Mouse (Mus musculus) limb, embryonic 14.5 days (tissue): ENCODE measurements around the gene Pipox. TPM values are rescaled to one million over a fixed set of nuclear protein-coding genes. Genes with fewer than 3 reads are reported as not detected.

Source experiments
- ATAC-seq: fragments of 200-750 bp; cut with Nextera tagmentation; 2 replicates; pipeline ENCODE4 v1.8.0; 2017; ENCODE audit warnings: low read depth, moderate number of reproducible peaks, moderate TSS enrichment; ENCODE audit not compliant: low FRiP score
- DNase-seq: peaks from one replicate; pipeline ENCODE4 v3.0.0-alpha.2; 2015; ENCODE audit warnings: low spot score
- H3K27ac ChIP-seq: fragments of 300-500 bp; sonication (generic); replicated peaks from 2 replicates; pipeline ENCODE4 v1.5.1; 2014; ENCODE audit warnings: low read depth, mild to moderate bottlenecking, low read length, moderate library complexity, mixed read lengths
- H3K27me3 ChIP-seq: fragments of 300-500 bp; sonication (generic); 2 replicates; pipeline ENCODE4 v1.6.1; 2014; ENCODE audit warnings: low read length, mixed read lengths; ENCODE audit not compliant: control insufficient read depth, insufficient read depth
- H3K36me3 ChIP-seq: fragments of 300-500 bp; sonication (generic); 2 replicates; pipeline ENCODE4 v1.6.1; 2014; ENCODE audit warnings: mild to moderate bottlenecking, low read length, moderate library complexity, mixed read lengths; ENCODE audit not compliant: control insufficient read depth, insufficient read depth
- H3K4me1 ChIP-seq: fragments of 300-500 bp; sonication (generic); 2 replicates; pipeline ENCODE4 v1.6.1; 2014; ENCODE audit warnings: antibody characterized with exemption, low read length, mixed read lengths; ENCODE audit not compliant: control insufficient read depth, insufficient read depth
- H3K4me2 ChIP-seq: fragments of 300-500 bp; sonication (generic); replicated peaks from 2 replicates; pipeline ENCODE4 v1.6.1; 2014; ENCODE audit warnings: low read depth, mild to moderate bottlenecking, low read length, moderate library complexity; ENCODE audit not compliant: severe bottlenecking
- H3K4me3 ChIP-seq: fragments of 300-500 bp; sonication (generic); replicated peaks from 2 replicates; pipeline ENCODE4 v1.5.1; 2014; ENCODE audit warnings: low read length
- H3K9ac ChIP-seq: fragments of 300-500 bp; sonication (generic); 2 replicates; pipeline ENCODE4 v1.6.1; 2014; ENCODE audit warnings: mild to moderate bottlenecking, low read depth, low read length, moderate library complexity; ENCODE audit not compliant: severe bottlenecking
- H3K9me3 ChIP-seq: fragments of 300-500 bp; sonication (generic); 2 replicates; pipeline ENCODE4 v1.6.1; 2016; ENCODE audit warnings: low read length; ENCODE audit not compliant: control insufficient read depth
- POLR2A ChIP-seq: fragments of 200-500 bp; IDR thresholded peaks from 2 replicates; pipeline ENCODE4 v1.8.0; 2012; ENCODE audit warnings: inconsistent platforms, mild to moderate bottlenecking, moderate library complexity, borderline replicate concordance; ENCODE audit not compliant: insufficient read depth, insufficient read length; ENCODE audit errors: extremely low read depth
- WGBS: fragments of 180-500 bp; shearing (Covaris S2); extraction: QIAGEN DNeasy Blood & Tissue Kit; methylation state at CpG from one replicate; pipeline ENCODE4 v1.1.7; 2014; 5-methylcytosine and 5-hydroxymethylcytosine counted together
- polyA plus RNA-seq, 2 experiments: library from polyadenylated mRNA; depleted of rRNA in 1 of 2; stranded (reverse) in 1 of 2; unstranded in 1 of 2; fragments of >200 nt; fragmentation: Nextera tagmentation in 1 of 2; extraction: Ambion mirVana in 1 of 2; gene quantifications; 2 replicates each; pipeline versions ENCODE4 v1.2.1 to v1.2.3; 2012 to 2014

Pipox gene
- polyA plus RNA-seq, 2 experiments: 0.94 to 1.3 TPM

DNA sequence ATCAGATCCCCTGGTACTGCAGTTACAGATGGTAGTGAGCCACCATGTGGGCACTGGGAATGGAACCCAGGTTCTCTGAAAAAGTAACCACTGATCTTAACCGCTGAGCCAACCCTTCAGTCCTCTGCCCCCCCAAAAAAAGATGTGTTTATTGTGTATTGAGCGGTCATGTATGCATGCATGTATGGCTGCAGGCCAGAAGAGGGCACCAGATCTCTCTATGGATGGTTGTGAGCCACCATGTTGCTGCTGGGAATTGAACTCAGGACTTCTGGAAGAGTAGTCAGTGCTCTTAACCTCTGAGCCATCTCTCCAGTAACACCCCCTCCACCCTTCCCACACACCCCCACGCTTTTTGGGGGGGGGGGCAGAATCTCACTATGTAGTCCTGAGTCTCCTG, 58.8 kb downstream of the Pipox start:
- peaks cover 61% of the 10 kb centered on the region for H3K36me3 ChIP-seq
- H3K9me3 ChIP-seq: no peaks in the 10 kb centered on the region
- DNase-seq: no peak
- no peak overlapping the region for H3K27ac ChIP-seq
- H3K4me3 ChIP-seq: no peak overlapping the region
- ATAC-seq: no peak
- H3K4me1 ChIP-seq: peaks cover 6% of the 10 kb centered on the region; the same call in 1 of the 2 replicates
- TF ChIP-seq POLR2A: no peak
- 82% methylated on average over 3 of the region's 3 CpGs for whole genome bisulfite sequencing
- H3K4me2 ChIP-seq: no peak overlapping the region
- no peaks in the 10 kb centered on the region for H3K27me3 ChIP-seq
- H3K9ac ChIP-seq: no peak overlapping the region

DNA sequence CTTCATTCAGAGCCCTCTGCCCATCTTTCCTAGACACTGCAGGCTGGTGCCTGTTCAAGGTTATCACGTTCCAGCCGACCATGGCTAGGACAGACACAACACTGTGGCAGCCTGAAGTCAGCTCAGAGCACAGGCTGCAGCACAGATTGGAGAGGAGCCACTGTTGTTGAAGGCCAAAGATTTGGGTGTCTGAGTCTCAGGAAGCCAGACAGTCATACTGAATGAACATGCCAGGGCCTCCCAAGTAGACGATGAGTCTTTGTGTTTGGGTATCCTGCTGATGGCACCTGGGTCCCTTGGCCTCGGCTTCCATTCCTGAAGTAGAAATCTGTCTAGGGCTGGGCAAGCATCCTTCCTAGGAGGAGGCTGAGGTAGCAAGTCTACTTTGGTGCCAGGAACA, 61.4 kb downstream of the Pipox start:
- no peak for DNase-seq
- WGBS: 82% methylated on average over 4 of the region's 4 CpGs
- no peak for TF ChIP-seq POLR2A
- Histone ChIP-seq H3K4me3 (no peak overlapping the region), H3K4me1 (peaks cover 6% of the 10 kb centered on the region; the same call in 1 of the 2 replicates), H3K9me3 (no peaks in the 10 kb centered on the region), H3K27ac (no peak overlapping the region), H3K4me2 (no peak overlapping the region), H3K36me3 (peaks cover 80% of the 10 kb centered on the region), H3K9ac (no peak overlapping the region), H3K27me3 (no peaks in the 10 kb centered on the region)
- no peak for ATAC-seq

DNA sequence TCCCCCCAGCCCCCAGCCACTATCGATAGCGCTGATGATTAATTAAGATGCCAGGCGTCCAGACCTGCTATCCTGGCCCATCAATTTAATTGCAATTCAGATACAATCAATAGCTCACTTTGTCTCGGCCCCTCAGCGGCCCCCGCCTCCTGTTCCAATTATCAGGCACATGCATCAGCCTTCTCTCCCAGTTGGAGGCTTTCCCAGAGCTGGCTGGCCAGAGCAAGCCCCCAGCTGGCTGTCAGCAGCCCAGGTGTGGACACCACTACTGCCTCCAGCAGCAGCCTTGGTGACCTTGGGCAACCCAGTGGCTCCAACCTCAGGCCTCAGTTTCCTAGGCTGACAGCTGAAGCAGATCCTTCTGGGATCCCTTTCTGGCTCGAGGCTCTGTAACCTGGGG, 63.0 kb downstream of the Pipox start:
- Histone ChIP-seq H3K4me1 (peaks cover 4% of the 10 kb centered on the region; the same call in 1 of the 2 replicates), H3K9ac (no peak overlapping the region), H3K9me3 (no peaks in the 10 kb centered on the region), H3K27me3 (no peaks in the 10 kb centered on the region), H3K4me2 (no peak overlapping the region), H3K27ac (no peak overlapping the region), H3K36me3 (peaks cover 66% of the 10 kb centered on the region), H3K4me3 (no peak overlapping the region)
- DNase-seq: no peak
- WGBS: 57% methylated on average over 7 of the region's 7 CpGs
- TF ChIP-seq POLR2A: no peak
- ATAC-seq: no peak

Other genes with a start within 250 kb of the Pipox start
- gene Nufip2, start 207.9 kb downstream of the Pipox start, polyA plus RNA-seq (2012; rRNA removed): 19.5 and 21.3 TPM in 2 replicates
- 5.5 and 5.8 TPM in 2 replicates for gene Nufip2, start 207.9 kb downstream of the Pipox start, polyA plus RNA-seq (2014; fragmentation: Nextera tagmentation; extraction: Ambion mirVana)
- not detected in 2 replicates for gene Cryba1, start 168.8 kb downstream of the Pipox start, polyA plus RNA-seq (2012; rRNA removed)
- gene Cryba1, start 168.8 kb downstream of the Pipox start, polyA plus RNA-seq (2014; fragmentation: Nextera tagmentation; extraction: Ambion mirVana): not detected in 2 replicates
- gene Myo18a, start 130.8 kb downstream of the Pipox start, polyA plus RNA-seq (2012; rRNA removed): 42.9 and 47.0 TPM in 2 replicates
- 43.5 and 45.3 TPM in 2 replicates for gene Myo18a, start 130.8 kb downstream of the Pipox start, polyA plus RNA-seq (2014; fragmentation: Nextera tagmentation; extraction: Ambion mirVana)
- gene Gm10277, start 106.3 kb downstream of the Pipox start, polyA plus RNA-seq (2012; rRNA removed): not detected in 2 replicates
- gene Gm10277, start 106.3 kb downstream of the Pipox start, polyA plus RNA-seq (2014; fragmentation: Nextera tagmentation; extraction: Ambion mirVana): 0.75 and 0.89 TPM in 2 replicates
- gene Sez6, start 36.7 kb upstream of the Pipox start, polyA plus RNA-seq (2012; rRNA removed): 1.2 and 1.4 TPM in 2 replicates
- 0.98 and 1.2 TPM in 2 replicates for gene Sez6, start 36.7 kb upstream of the Pipox start, polyA plus RNA-seq (2014; fragmentation: Nextera tagmentation; extraction: Ambion mirVana)
- gene Phf12, start 88.7 kb upstream of the Pipox start, polyA plus RNA-seq (2012; rRNA removed): 81.2 and 85.8 TPM in 2 replicates
- 18.3 and 19.7 TPM in 2 replicates for gene Phf12, start 88.7 kb upstream of the Pipox start, polyA plus RNA-seq (2014; fragmentation: Nextera tagmentation; extraction: Ambion mirVana)
- gene Dhrs13, start 138.2 kb upstream of the Pipox start, polyA plus RNA-seq (2012; rRNA removed): 14.7 and 18.2 TPM in 2 replicates
- gene Dhrs13, start 138.2 kb upstream of the Pipox start, polyA plus RNA-seq (2014; fragmentation: Nextera tagmentation; extraction: Ambion mirVana): 22.4 and 23.6 TPM in 2 replicates
- gene Flot2, start 143.8 kb upstream of the Pipox start, polyA plus RNA-seq (2012; rRNA removed): 68.5 and 81.2 TPM in 2 replicates
- gene Flot2, start 143.8 kb upstream of the Pipox start, polyA plus RNA-seq (2014; fragmentation: Nextera tagmentation; extraction: Ambion mirVana): 49.1 and 53.8 TPM in 2 replicates
- gene Eral1, start 186.3 kb upstream of the Pipox start, polyA plus RNA-seq (2012; rRNA removed): 34.4 and 42.2 TPM in 2 replicates
- 35.8 and 38.4 TPM in 2 replicates for gene Eral1, start 186.3 kb upstream of the Pipox start, polyA plus RNA-seq (2014; fragmentation: Nextera tagmentation; extraction: Ambion mirVana)
- gene Fam222b, start 200.6 kb upstream of the Pipox start, polyA plus RNA-seq (2012; rRNA removed): 11.7 and 15.9 TPM in 2 replicates
- 13.3 and 18.1 TPM in 2 replicates for gene Fam222b, start 200.6 kb upstream of the Pipox start, polyA plus RNA-seq (2014; fragmentation: Nextera tagmentation; extraction: Ambion mirVana)